ENCODE assay signal across 8 mouse cellular contexts in genomic region chr9:41147203-41147842, GRCm38 (mm10). TPM values are rescaled to one million over a fixed set of nuclear protein-coding genes. Genes with fewer than 3 reads are reported as not detected.
A peak's percentile ranks its signal among the peaks of the same experiment; 100 is the strongest.
DNase-seq lines count a peak whose midpoint lies in the region; ATAC-seq and TF ChIP-seq lines count a peak whose summit lies in the region.

No protein-coding gene starts in this region.

- H3K9me3 ChIP-seq in megakaryocyte, embryonic 14.5 days, result no peaks in the 10 kb centered on the region
- H3K9me3 ChIP-seq in hindbrain, postnatal 0 days (ENCODE audit: low read length), result no peaks in the 10 kb centered on the region
- no peaks in the 10 kb centered on the region for H3K9me3 ChIP-seq in liver, embryonic 13.5 days (replicated peaks)
- H3K9me3 ChIP-seq in neural tube, embryonic 15.5 days (replicated peaks), result no peaks in the 10 kb centered on the region

- ATAC-seq in megakaryocyte, adult 5-6 weeks (ENCODE audit: poor library complexity, severe bottlenecking), result no peak
- ATAC-seq in hindbrain, postnatal 0 days, result peak; percentile 4; the same call in 1 of the 2 replicates
- no peak for ATAC-seq in liver, embryonic 13.5 days (ENCODE audit: low read depth)
- peak; percentile 65 for ATAC-seq in neural tube, embryonic 15.5 days (ENCODE audit: low FRiP score)

- intact Hi-C loops in gastrocnemius, postnatal 36 days (cut with DNase I), result no loop called here

- peak; percentile 62 for DNase-seq in hindbrain, postnatal 0 days (ENCODE audit: low spot score)
- no peak for DNase-seq in liver, embryonic 13.5 days
- DNase-seq in frontal cortex, adult 2 months (ENCODE audit: extremely low spot score in 1 of 2, low spot score in 1 of 2), result no peak
- no peak for DNase-seq in gastrocnemius, postnatal 36 days
- DNase-seq in adipocyte (ENCODE audit: low spot score), result no peak

- H3K27me3 ChIP-seq in megakaryocyte, embryonic 14.5 days (replicated peaks), result no peaks in the 10 kb centered on the region
- H3K27me3 ChIP-seq in hindbrain, postnatal 0 days (ENCODE audit: insufficient read depth, low read length), result no peaks in the 10 kb centered on the region
- H3K27me3 ChIP-seq in liver, embryonic 13.5 days, result no peaks in the 10 kb centered on the region
- no peaks in the 10 kb centered on the region for H3K27me3 ChIP-seq in neural tube, embryonic 15.5 days (replicated peaks)

- peaks cover 100% of the 10 kb centered on the region for H3K4me1 ChIP-seq in megakaryocyte, embryonic 14.5 days
- peaks cover 48% of the 10 kb centered on the region for H3K4me1 ChIP-seq in hindbrain, postnatal 0 days (ENCODE audit: insufficient read depth, low read length)
- H3K4me1 ChIP-seq in liver, embryonic 13.5 days (replicated peaks), result peaks cover 35% of the 10 kb centered on the region
- peaks cover 49% of the 10 kb centered on the region for H3K4me1 ChIP-seq in neural tube, embryonic 15.5 days

- 26% methylated on average over 13 of the region's 13 CpGs for WGBS in hindbrain, postnatal 0 days
- WGBS in liver, embryonic 13.5 days (ENCODE audit: insufficient replicate concordance), result 51% methylated on average over 13 of the region's 13 CpGs
- WGBS in neural tube, embryonic 15.5 days, result 25% methylated on average over 13 of the region's 13 CpGs

- H3K4me3 ChIP-seq in megakaryocyte, embryonic 14.5 days (replicated peaks), result peak overlapping the region; percentile 3
- H3K4me3 ChIP-seq in hindbrain, postnatal 0 days (ENCODE audit: low read length), result no peak overlapping the region
- no peak overlapping the region for H3K4me3 ChIP-seq in liver, embryonic 13.5 days (replicated peaks)
- H3K4me3 ChIP-seq in neural tube, embryonic 15.5 days (replicated peaks), result no peak overlapping the region

- H3K36me3 ChIP-seq in megakaryocyte, embryonic 14.5 days (replicated peaks; ENCODE audit: low read length), result peaks cover 92% of the 10 kb centered on the region
- no peaks in the 10 kb centered on the region for H3K36me3 ChIP-seq in hindbrain, postnatal 0 days (ENCODE audit: insufficient read depth, low read length)
- no peaks in the 10 kb centered on the region for H3K36me3 ChIP-seq in liver, embryonic 13.5 days
- no peaks in the 10 kb centered on the region for H3K36me3 ChIP-seq in neural tube, embryonic 15.5 days

- H3K9ac ChIP-seq in hindbrain, postnatal 0 days (replicated peaks; ENCODE audit: low read length), result 0 out of 2 replicates have a peak overlapping the region, but pooled peaks have one; percentile 17
- no peak overlapping the region for H3K9ac ChIP-seq in liver, embryonic 13.5 days
- H3K9ac ChIP-seq in neural tube, embryonic 15.5 days (replicated peaks), result 0 out of 2 replicates have a peak overlapping the region, but pooled peaks have one; percentile 32

- peak overlapping the region; percentile 78 for H3K27ac ChIP-seq in hindbrain, postnatal 0 days
- peak overlapping the region; percentile 15 for H3K27ac ChIP-seq in liver, embryonic 13.5 days
- H3K27ac ChIP-seq in neural tube, embryonic 15.5 days (replicated peaks), result peak overlapping the region; percentile 79

- no peak for TF ChIP-seq CTCF in hindbrain, postnatal 0 days (IDR thresholded peaks at IDR 0.05; ENCODE audit: low read depth)

- H3K4me2 ChIP-seq in hindbrain, postnatal 0 days (ENCODE audit: low read depth, low read length), result peak overlapping the region; percentile 31
- H3K4me2 ChIP-seq in liver, embryonic 13.5 days, result 0 out of 2 replicates have a peak overlapping the region, but pooled peaks have one; percentile 8
- peak overlapping the region; percentile 44 for H3K4me2 ChIP-seq in neural tube, embryonic 15.5 days

RNA-seq across cellular contexts. Expression of gene Ubash3b, which starts 14.2 kb away (rescaled TPM):
- 85.5 and 255 TPM in 2 replicates for polyA plus RNA-seq in megakaryocyte, embryonic 14.5 days (2012; ENCODE audit: insufficient read depth, low replicate concordance)
- total RNA-seq in megakaryocyte, adult 5-6 weeks (2015), result 21.6 and 26.5 TPM in 2 replicates
- total RNA-seq in megakaryocyte, adult 5-6 weeks (2017), result 14.8 and 15.1 TPM in 2 replicates
- total RNA-seq in hindbrain, postnatal 0 days (2014; rRNA removed), result 41.0 and 41.3 TPM in 2 replicates
- polyA plus RNA-seq in hindbrain, postnatal 0 days (2015; fragmentation: Nextera tagmentation; extraction: Ambion mirVana), result 28.0 and 28.6 TPM in 2 replicates
- 6.7 and 7.9 TPM in 2 replicates for polyA plus RNA-seq in liver, embryonic 13.5 days (2015; fragmentation: Nextera tagmentation; extraction: Ambion mirVana)
- 23.7 and 28.4 TPM in 2 replicates for polyA plus RNA-seq in neural tube, embryonic 15.5 days (2015; fragmentation: Nextera tagmentation; extraction: Ambion mirVana)
- 18.6 and 19.1 TPM in 2 replicates for polyA plus RNA-seq in frontal cortex, adult 2 months (2012; rRNA removed)
- total RNA-seq in gastrocnemius, postnatal 36 days (2021), result under 1 TPM; 0.31 to 0.81 TPM

Comparison
In these comparisons a context has a peak if more than half of its experiments do, and no peak if none do; other contexts are left out.
1. ATAC-seq: peak in hindbrain, postnatal 0 days (single experiment) and neural tube, embryonic 15.5 days (single experiment); none in megakaryocyte, adult 5-6 weeks (single experiment) and liver, embryonic 13.5 days (single experiment).
2. H3K27ac ChIP-seq: peak in every context shown above with its lines; median percentile 79 in neural tube, embryonic 15.5 days; 78 in hindbrain, postnatal 0 days; 15 in liver, embryonic 13.5 days.
3. Peak in every context shown above with its lines, with median percentiles within 50 percentile points of each other: H3K4me2 ChIP-seq.